Mouse (Mus musculus) gastrocnemius, postnatal 14 days (tissue): ENCODE data around the gene Met. TPM values are rescaled to one million over a fixed set of nuclear protein-coding genes. Genes with fewer than 3 reads are reported as not detected.

Experiments used
- DNase-seq: peaks from one replicate; pipeline ENCODE4 v3.0.0; 2021; ENCODE audit warnings: mixed read lengths
- intact Hi-C: fragments of 180-260 bp; cut with DNase I; formaldehyde crosslinking; loops from one replicate; pipeline ENCODE4 v1.15.1; 2025; ENCODE audit warnings: low total_unique reads
- total RNA-seq, 2 experiments: library from RNA; stranded (reverse); gene quantifications; 2 replicates each; pipeline ENCODE4 v1.2.3; 2021

Met gene
- total RNA-seq, 2 experiments from 2014 or later = 7.5 to 10.9 TPM

- intact Hi-C loops = no loop called here
- no peak for DNase-seq
These were observed 78.0 kb downstream of the Met start for GRCm38 (mm10) chr6:17541615-17542014.

- DNase-seq = no peak
- intact Hi-C loops = no loop called here
These were observed 78.8 kb downstream of the Met start for GRCm38 (mm10) chr6:17542383-17542782.

GRCm38 (mm10) chr6:17545480-17545879 is 81.9 kb downstream of the Met start:
- DNase-seq = no peak
- intact Hi-C loops = no loop called here

GRCm38 (mm10) chr6:17546341-17546740 is 82.7 kb downstream of the Met start:
- intact Hi-C loops = no loop called here
- no peak for DNase-seq

- intact Hi-C loops = no loop called here
- DNase-seq = no peak
These were observed 83.2 kb downstream of the Met start for GRCm38 (mm10) chr6:17546825-17547224.

- DNase-seq = no peak
- intact Hi-C loops = no loop called here
These were observed 85.2 kb downstream of the Met start for GRCm38 (mm10) chr6:17548786-17549185.

GRCm38 (mm10) chr6:17549645-17550044 is 86.0 kb downstream of the Met start:
- intact Hi-C loops = no loop called here
- no peak for DNase-seq

GRCm38 (mm10) chr6:17554263-17554662 is 90.7 kb downstream of the Met start:
- no peak for DNase-seq
- intact Hi-C loops = no loop called here

- DNase-seq = no peak
- intact Hi-C loops = no loop called here
These were observed 91.2 kb downstream of the Met start for GRCm38 (mm10) chr6:17554757-17555156.

GRCm38 (mm10) chr6:17555719-17556118 is 92.1 kb downstream of the Met start:
- no peak for DNase-seq
- intact Hi-C loops = no loop called here

GRCm38 (mm10) chr6:17559657-17560056 is 96.1 kb downstream of the Met start:
- intact Hi-C loops = no loop called here
- DNase-seq = peak; percentile 49

- intact Hi-C loops = no loop called here
- no peak for DNase-seq
These were observed 97.7 kb downstream of the Met start for GRCm38 (mm10) chr6:17561347-17561746.

- DNase-seq = no peak
- intact Hi-C loops = no loop called here
These were observed 98.3 kb downstream of the Met start for GRCm38 (mm10) chr6:17561886-17562285.

- intact Hi-C loops = no loop called here
These were observed 99.0 kb downstream of the Met start for GRCm38 (mm10) chr6:17562472-17563088.

GRCm38 (mm10) chr6:17568702-17569352 is 105.2 kb downstream of the Met start:
- intact Hi-C loops = no loop called here
- DNase-seq = no peak

More at GRCm38 (mm10) chr6:17562472-17563088, 99.0 kb downstream of the Met start:
- DNase-seq = no peak

- intact Hi-C loops = no loop called here
- no peak for DNase-seq
These were observed 109.6 kb downstream of the Met start for GRCm38 (mm10) chr6:17573227-17573626.

- intact Hi-C loops = no loop called here
These were observed 110.1 kb downstream of the Met start for GRCm38 (mm10) chr6:17573732-17574131.

GRCm38 (mm10) chr6:17578092-17578760 is 114.6 kb downstream of the Met start:
- intact Hi-C loops = no loop called here
- DNase-seq = no peak

More at GRCm38 (mm10) chr6:17573732-17574131, 110.1 kb downstream of the Met start:
- no peak for DNase-seq

- intact Hi-C loops = loop anchor here (5.0 kb wide), 1 partner anchor 118 kb away; the partner anchor contains the start of gene Met
- DNase-seq = no peak
These were observed 116.7 kb downstream of the Met start for GRCm38 (mm10) chr6:17580349-17580748.

GRCm38 (mm10) chr6:17583982-17584381 is 120.4 kb downstream of the Met start:
- DNase-seq = peak; percentile 86
- intact Hi-C loops = loop anchor here (5.0 kb wide), 1 partner anchor 122 kb away; the partner anchor contains the start of gene Met
